Mouse (Mus musculus) left cerebral cortex, postnatal 10 days (tissue): ENCODE measurements around the gene Ephb1. TPM values are rescaled to one million over a fixed set of nuclear protein-coding genes. Genes with fewer than 3 reads are reported as not detected.
A peak's percentile ranks its signal among the peaks of the same experiment; 100 is the strongest.

ENCODE experiments used
- DNase-seq, 2 experiments: peaks; one replicate each; pipeline ENCODE4 v3.0.0; 2021 to 2022; ENCODE audit warnings: low spot score in 2 of 2, mixed read lengths in 1 of 2; ENCODE audit errors: extremely low spot score in 1 of 2
- intact Hi-C: fragments of 180-260 bp; cut with DNase I; formaldehyde crosslinking; loops from one replicate; pipeline ENCODE4 v1.15.1; 2025
- total RNA-seq, 2 experiments: library from RNA; stranded (reverse); gene quantifications; 2 replicates each; pipeline ENCODE4 v1.2.3; 2021

Gene Ephb1
- 10 to 100 TPM; 37.7 to 37.8 TPM for total RNA-seq

DNA sequence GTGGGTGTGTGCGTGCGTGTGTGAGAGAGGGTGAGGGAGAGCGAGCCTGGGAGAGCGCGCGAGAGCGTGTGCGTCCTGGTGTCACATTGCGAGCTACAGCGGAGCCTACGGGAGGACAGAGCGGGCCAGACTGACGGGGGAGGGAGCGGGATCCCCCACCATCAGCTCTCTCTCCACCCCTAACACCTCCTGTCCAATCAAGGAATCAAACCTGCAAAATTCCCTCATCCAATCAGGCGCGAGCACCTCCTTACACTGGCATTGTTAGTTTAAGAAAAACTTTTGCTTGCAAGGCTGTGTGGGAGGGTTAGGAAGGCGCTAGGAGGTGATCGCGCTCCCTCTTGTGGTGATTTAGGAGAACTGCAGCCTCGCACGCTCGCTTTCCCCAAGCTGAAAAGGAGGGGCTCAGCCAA is at the start of gene Ephb1:
Gene Ephb1 (minus strand): TSS at position 133 of the 413 bp plus-strand sequence.
- intact Hi-C loops: loop anchor here (2.0 to 10.0 kb wide), 6 partner anchors 92 to 1170 kb away; no protein-coding TSS in a partner anchor

DNA sequence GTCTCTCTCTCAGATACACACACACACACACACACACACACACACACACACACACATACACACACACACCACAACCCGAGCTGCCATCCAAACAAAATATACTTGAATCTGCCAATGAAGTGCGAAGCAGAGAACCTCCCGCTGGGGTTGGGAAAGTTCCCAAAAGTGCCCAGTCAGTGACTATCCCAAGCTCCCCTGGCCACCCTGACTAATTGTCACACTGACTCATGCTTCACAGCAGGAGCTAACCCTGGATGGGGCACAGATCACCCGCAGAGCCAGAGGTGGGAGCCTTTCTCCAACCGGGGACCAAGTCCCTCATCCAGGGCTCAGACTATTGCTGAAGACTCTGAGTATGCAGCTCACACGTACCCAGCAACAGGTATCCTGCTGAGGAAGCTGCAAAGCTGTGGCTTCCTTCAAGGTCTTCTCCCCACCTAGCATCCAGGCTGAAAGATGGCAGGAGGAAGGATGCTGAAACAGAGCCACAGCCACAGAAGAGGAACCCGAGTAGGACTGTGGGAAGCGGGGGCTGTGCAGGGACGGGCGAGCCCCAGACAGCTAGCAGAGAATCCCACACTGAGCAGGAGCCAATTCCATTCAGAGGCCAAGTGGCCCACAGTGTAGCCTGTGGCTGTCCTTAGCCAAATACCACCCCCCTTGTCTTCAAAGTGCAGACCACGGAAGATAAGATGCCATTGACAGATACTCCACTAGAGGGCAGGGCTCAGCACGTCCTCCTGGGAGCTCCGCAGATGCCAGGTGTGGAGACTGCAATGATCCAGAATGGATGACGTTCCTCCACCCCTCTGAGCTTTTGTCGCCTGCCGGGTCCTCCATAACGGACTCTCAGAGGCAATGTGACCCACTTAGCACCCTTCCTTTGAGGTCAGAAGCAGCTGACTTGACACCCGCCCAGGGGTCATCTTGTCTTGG is 48.9 kb upstream of the Ephb1 start:
- DNase-seq: peak; percentile 26 to 59
- intact Hi-C loops: loop anchor here (2.0 kb wide), 1 partner anchor 141 kb away; no protein-coding TSS in a partner anchor

More for the DNA sequence above, at the start of gene Ephb1:
- peak; percentile 87 to 95 for DNase-seq

DNA sequence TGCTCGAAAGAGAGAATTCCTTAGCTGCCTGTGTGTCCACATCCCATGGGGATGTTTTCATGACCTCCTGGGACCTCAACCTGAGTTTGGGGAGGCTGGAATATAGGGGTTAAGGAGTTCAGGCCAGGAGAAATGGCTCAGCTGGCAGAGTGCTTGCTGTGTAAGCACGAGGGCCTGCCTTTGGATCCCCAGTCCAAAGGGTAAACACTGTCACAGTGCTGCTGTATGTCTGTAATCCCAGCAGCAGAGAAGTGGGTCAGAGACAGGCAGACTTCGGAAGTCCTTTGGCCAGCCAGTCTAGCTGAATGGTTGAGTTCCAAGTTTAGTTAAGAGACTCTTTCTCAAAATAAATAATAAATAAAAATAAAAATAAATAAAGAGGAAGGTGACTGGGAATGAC is 48.2 kb upstream of the Ephb1 start:
- no peak for DNase-seq
- intact Hi-C loops: loop anchor here (2.0 kb wide), 1 partner anchor 142 kb away; no protein-coding TSS in a partner anchor

DNA sequence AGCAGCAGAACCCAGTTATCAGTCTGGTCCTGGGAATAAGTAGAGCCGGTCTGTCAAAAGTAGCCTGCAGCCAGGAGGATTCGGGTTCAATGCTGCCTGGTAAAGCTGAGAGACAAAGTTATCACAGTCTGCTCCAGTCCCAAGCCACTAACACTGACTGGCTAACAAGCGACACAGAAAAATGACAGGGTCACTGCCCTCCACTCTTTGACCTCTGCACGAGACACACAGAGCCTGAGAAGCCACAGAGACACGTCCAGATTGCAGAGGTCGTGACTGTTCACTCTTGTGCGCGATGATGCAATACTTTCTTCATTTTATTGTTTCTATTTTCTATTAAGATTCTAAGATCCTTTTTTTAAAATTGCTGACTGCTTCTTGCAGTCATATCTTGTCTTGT is 33.8 kb upstream of the Ephb1 start:
- DNase-seq: no peak
- intact Hi-C loops: no loop called here

DNA sequence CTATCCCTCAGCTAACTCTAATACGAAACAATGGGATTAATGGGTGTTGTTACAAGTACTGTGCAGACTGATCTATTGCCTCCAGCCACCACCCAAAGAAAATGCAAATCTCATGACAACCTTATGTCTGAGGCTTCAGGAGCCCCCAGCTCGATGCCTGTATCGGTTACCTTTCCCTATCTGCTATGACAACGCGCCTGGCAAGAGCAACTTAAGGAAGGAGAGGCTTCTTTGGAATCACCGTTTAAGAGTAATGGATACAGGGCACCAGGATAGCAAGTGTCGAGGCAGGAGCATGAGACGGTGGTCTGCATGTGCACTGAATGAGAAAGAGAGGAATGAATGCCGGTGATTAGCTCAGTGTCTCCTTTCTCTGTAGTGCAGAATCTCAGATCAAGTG is 32.3 kb upstream of the Ephb1 start:
- no peak for DNase-seq
- intact Hi-C loops: no loop called here

DNA sequence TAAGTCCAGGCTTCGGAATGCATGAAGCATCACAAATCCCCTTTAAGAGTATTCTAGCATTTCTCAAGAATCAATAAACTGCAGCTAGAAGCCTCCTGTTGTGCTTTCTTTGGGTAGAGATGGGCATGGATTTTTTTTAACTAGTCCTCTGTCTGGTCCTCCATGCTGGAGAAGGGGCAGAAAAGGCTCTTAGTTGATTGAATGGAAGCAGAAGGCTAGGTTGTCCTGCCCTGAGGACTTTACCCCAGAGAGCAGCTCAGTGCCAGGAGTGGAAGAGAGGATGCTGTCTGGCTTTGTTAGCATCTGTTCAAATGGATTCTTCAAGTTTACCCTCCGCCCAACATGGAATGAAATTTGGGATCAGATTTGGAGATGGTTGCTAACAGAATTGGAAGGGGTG is 25.7 kb upstream of the Ephb1 start:
- intact Hi-C loops: no loop called here
- DNase-seq: no peak

DNA sequence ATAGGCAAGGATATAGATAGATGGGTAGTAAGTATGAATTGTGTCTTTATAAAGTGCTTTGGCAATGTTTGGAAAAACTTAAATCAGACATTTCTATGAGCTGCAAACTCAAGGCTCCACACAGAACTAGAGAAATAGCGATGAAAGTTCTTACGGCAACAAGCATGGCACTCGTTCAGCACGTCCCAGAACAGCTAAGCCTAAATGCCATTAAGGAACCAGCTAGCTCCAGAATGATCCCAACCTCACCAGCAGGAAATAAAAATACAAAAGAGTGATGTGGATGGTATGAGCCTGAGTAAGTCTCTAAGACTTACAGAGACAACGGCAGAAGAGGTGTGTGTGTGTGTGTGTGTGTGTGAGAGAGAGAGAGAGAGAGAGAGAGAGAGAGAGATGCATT is 20.2 kb upstream of the Ephb1 start:
- intact Hi-C loops: no loop called here

DNA sequence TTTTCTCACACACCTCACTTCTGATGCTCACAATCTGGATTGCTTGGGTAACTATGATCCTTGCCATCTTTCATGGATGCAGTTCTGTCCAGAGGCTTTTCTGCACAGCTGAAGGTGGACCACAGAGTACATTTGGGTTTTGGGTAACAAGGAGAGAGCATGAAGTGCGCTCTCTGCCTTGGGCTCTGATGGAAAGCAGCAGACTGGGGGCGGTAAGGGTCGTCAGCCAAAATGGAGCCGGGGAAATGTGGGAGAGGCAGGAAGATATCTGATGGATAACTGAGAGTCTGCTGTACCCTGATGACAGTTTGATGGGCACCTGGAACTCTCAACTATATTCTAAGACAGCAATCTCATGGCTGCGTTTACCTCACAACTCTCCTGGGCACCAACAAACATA is 19.4 kb upstream of the Ephb1 start:
- DNase-seq: no peak
- intact Hi-C loops: no loop called here

More for the DNA sequence above, 20.2 kb upstream of the Ephb1 start:
- DNase-seq: no peak

DNA sequence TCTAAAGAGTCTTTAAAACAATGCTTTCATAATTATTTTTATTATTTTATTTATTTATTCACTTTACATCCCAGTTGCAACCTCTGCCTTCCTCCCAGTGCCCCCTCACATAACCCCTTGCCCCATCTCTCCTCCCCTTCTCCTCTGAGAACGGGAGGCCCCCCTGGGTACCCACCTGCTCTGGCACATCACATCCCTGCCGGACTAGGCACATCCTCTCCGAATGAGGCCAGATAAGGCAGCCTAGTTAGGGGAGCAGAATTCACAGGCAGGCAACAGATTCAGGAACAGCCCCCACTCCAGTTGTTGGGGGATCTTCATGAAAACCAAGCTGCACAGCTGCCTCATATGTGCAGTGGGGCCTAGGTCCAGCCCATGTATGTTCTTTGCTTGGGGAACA is 17.4 kb upstream of the Ephb1 start:
- intact Hi-C loops: no loop called here
- DNase-seq: no peak

DNA sequence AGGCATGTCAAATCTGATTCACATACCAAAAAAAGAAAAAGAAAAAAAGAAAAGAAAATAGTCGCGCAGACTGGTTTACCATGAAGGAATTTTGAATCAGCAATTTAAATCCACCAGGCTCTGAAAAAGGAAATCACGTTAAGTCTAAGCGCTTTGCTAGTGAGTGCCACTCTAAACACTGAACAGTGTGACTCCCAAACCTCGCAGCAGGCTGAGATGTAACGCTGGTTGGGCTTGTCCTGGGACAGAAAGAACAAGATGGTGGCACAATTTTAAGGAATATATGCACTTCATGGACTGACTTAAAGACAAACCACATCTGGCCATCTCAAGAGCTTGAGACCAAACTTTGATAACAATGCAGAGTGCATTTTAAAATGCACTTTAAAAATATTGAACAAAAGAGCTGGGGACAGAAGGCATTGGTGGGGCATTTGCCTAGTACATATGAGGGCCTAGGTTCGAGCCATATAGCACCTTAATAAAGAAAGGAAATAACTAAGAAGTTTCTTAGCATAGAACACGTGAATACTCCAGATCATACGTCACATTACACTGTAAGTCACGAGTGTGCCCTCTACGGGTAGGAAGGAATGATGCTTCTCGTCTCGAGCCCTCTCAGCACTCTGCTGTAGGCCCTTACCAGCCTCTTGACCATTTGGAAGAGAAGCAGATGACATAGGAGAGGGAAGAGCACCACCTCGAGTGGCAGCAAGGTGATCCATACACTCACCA is 16.7 kb upstream of the Ephb1 start:
- DNase-seq: no peak
- intact Hi-C loops: no loop called here

DNA sequence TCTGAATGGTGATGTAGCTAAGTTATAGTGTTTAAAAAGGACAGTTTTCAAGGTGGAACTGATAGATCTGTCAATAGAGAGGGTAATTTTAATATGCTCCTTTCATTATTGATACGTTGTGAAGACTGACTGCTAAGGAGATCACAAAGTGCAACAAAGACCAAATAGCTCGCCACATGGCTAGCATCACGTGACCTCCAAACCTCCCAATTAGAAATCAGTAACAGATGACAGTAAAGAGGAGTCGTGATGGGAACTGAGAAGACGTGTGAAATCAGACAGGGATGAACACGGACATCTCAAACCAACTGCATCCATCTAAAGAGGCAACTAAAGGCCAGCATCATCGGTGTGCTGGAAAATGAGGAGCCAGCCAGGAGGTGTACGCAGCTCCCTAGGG is 15.6 kb upstream of the Ephb1 start:
- DNase-seq: no peak
- intact Hi-C loops: no loop called here

DNA sequence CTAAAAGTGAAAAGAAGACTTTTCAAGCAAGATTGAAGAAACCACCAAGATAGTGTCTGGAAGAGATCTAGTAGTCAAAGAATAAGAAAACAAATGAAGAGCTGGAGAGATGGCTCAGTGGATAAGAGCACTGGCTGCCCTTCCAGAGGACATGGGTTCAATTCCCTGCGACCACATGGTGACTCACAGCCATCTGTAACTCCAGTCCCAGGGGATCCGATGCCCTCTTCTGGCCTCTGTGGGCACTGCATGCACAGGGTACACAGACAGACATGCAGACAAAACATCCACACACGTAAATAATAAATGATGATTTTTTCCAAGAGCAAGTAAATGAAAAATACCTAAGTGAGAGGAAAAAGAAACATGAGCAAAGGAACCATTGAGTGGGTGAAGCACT is 14.6 kb upstream of the Ephb1 start:
- intact Hi-C loops: no loop called here
- DNase-seq: no peak

DNA sequence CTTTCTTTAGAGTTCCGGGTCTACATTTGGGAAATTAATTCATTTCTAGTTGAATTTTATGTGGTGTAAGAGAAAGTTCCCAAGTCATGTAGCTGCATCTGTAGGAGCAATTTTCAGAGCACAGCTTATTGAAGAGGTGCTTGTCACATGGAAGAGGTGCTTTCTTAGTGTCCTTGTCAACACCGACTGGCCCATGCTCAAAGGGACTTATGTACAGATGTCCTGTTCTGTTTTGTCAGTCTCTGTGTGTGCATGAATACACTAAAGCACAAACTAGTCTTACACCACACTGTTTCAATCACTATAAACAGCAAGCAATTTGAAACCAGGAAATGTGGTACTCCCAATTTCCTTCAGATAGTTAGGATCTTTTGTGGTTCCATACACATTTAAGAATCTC is 13.3 kb upstream of the Ephb1 start:
- intact Hi-C loops: no loop called here
- no peak for DNase-seq

DNA sequence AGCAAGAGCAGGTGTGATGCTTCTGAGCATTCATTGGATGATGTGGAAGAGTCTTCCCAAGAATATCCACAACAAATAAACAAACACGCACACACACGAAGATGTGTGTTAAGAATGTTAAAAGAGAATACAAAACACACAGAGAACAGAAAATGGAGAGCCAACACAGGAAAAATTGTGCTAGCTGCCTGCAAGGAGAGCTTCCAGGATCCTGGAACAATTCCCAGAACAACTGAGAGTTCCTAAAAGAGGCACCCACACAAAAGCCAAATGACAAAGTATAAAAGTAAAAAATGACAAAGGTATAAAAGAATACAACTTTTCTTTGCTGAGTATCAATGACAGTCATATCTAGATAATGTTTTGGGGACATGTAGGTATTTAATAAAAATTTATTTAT is 11.0 kb upstream of the Ephb1 start:
- DNase-seq: no peak
- intact Hi-C loops: no loop called here

DNA sequence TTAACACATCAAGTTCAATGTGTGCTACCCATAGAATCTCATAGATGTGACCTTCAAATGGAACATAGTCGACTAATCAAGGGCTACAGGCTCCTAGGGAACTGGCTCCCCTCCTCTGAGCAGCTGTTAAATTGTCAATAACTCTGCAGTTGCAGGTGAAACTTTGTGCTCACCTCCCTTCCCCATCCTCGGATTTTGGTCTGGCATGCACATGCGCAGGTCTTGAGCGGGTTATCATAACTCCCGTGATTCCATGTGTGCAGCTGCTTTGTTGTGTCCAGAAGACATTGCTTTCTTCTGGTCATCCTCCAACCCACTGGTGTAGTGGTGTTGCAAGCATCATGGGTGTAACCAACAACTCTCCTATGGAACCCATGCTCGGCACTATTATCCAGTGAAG is 4.8 kb upstream of the Ephb1 start:
- intact Hi-C loops: loop anchor here (10.0 kb wide), 3 partner anchors 255 to 1175 kb away; no protein-coding TSS in a partner anchor
- no peak for DNase-seq

DNA sequence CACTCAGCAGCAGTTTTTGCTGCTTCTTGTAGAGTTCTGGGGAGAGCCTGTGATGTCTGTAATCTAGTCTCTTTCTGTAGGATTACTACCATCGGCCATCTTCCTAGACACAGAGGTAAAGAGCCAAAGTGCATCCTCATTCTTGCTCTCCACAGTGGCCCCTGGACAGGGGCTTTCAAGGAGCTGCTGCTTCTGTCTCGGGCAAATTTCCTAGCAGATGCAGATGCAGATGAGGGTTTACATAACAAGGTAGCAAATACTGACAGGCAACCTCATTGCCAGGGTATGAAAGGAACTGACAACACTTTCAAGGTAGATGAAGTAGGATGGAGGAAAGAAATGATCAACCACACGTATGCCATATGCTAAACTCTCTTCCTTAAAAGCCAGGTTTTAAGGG is 4.2 kb upstream of the Ephb1 start:
- no peak for DNase-seq
- intact Hi-C loops: loop anchor here (10.0 kb wide), 3 partner anchors 254 to 1174 kb away; no protein-coding TSS in a partner anchor

DNA sequence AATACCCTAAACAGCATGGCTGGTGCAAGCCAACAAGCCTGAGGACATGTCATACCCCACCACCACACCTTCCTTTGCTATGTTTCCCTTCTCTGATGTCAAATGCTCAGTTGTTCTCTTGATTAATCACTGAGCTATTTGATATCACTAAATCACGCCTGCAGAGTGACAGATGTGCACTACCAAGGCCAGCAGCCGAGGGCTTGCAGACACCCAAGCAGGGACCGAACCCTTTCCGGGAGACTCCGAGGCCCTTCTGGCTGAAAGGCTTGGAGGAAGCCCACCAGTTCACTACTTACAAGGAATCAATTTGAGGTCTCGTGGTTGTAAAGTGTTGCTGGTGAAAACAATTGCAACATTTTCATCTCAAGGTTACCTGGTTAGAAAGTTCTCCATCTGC is 3.5 kb upstream of the Ephb1 start:
- DNase-seq: no peak
- intact Hi-C loops: loop anchor here (10.0 kb wide), 3 partner anchors 253 to 1173 kb away; no protein-coding TSS in a partner anchor

DNA sequence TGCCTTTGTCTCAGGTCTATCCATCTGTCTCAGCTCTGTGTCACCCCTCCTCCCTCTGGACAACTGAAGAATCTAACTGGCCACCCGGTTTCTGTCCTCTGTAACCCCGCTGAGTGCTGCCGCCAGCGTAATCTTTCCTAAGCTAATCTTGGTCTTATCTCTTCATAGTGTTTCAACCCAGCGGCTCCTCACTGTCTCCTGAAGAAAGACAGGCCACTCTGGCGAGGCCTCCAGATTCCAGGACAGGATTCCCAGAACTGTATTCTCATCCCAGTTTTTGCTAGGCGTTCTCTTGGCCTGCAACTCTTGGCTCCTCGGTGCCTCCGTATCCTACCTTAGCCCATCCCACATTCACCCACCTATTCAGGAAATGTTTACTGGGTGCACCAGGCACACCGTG is 2.0 kb upstream of the Ephb1 start:
- intact Hi-C loops: loop anchor here (10.0 kb wide), 3 partner anchors 252 to 1172 kb away; no protein-coding TSS in a partner anchor
- no peak for DNase-seq

DNA sequence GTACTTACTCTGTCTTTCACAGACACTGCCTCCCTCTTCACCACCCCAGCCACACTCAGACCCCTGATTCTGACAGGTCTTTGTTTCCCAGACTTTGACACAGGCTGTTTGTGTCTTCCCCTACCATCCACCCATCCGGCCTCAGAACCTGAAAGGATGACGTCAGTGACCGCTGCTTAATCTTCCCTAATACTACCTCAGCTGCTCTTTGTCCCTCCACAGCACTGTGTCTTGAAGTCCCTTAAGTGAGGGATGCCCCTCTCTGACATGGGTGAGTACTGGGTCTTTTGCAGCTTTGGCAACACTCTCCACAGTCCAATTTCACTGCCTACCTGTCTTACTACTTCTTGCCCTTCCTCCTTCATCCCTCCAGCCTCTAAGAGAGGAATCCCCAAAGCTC is 1.2 kb upstream of the Ephb1 start:
- intact Hi-C loops: loop anchor here (2.0 to 10.0 kb wide), 4 partner anchors 251 to 1171 kb away; no protein-coding TSS in a partner anchor
- no peak for DNase-seq
